Mouse (Mus musculus) MEL (cell line): ENCODE data around the gene Mecp2.

Experiments used
- CHD1 ChIP-seq: IDR thresholded peaks from 2 replicates; pipeline ENCODE4 v1.6.1; 2012; ENCODE audit warnings: low read depth, mild to moderate bottlenecking, inconsistent platforms, low read length, improper control_type of control experiment
- CTCF ChIP-seq, 3 experiments: IDR thresholded peaks in 2 of 3; conservative IDR thresholded peaks in 1 of 3; 2 replicates each; pipeline ENCODE4 v1.5.1; 2011 to 2012; ENCODE audit warnings: low read length in 3 of 3, low read depth in 2 of 3, mild to moderate bottlenecking in 2 of 3, improper control_type of control experiment in 1 of 3, inconsistent platforms in 1 of 3, mixed read lengths in 1 of 3, moderate library complexity in 1 of 3; ENCODE audit not compliant: control insufficient read depth in 1 of 3, insufficient read depth in 1 of 3, poor library complexity in 1 of 3, severe bottlenecking in 1 of 3
- E2F4 ChIP-seq: IDR thresholded peaks from 2 replicates; pipeline ENCODE4 v1.6.1; 2011; ENCODE audit warnings: low read depth, low read length, improper control_type of control experiment, borderline replicate concordance
- JUND ChIP-seq: IDR thresholded peaks from 2 replicates; pipeline ENCODE4 v1.6.1; 2011; ENCODE audit warnings: low read depth, mild to moderate bottlenecking, improper control_type of control experiment, low read length
- MAX ChIP-seq: IDR thresholded peaks from 2 replicates; pipeline ENCODE4 v1.6.1; 2011; ENCODE audit warnings: low read length, improper control_type of control experiment
- MAZ ChIP-seq: IDR thresholded peaks from 2 replicates; pipeline ENCODE4 v1.6.1; 2012; ENCODE audit warnings: low read depth, mild to moderate bottlenecking, inconsistent platforms, low read length, improper control_type of control experiment
- MEF2A ChIP-seq: IDR thresholded peaks from 2 replicates; pipeline ENCODE4 v1.6.1; 2014; ENCODE audit warnings: low read depth, mild to moderate bottlenecking, inconsistent platforms, low read length, improper control_type of control experiment; ENCODE audit not compliant: poor library complexity, insufficient replicate concordance, severe bottlenecking; ENCODE audit errors: extremely low read depth
- POLR2AphosphoS2 ChIP-seq: IDR thresholded peaks from 2 replicates; pipeline ENCODE4 v1.6.1; 2011; ENCODE audit warnings: low read length, improper control_type of control experiment
- POLR2AphosphoS5 ChIP-seq: IDR thresholded peaks from 2 replicates; pipeline ENCODE4 v1.6.1; 2012; ENCODE audit warnings: low read depth, borderline replicate concordance, mild to moderate bottlenecking, inconsistent platforms, low read length, moderate library complexity, mixed read lengths
- RCOR1 ChIP-seq: IDR thresholded peaks from 2 replicates; pipeline ENCODE4 v1.6.1; 2012; ENCODE audit warnings: low read depth, mild to moderate bottlenecking, inconsistent platforms, low read length, improper control_type of control experiment
- TAL1 ChIP-seq: IDR thresholded peaks from 2 replicates; pipeline ENCODE4 v1.6.1; 2012; ENCODE audit warnings: mild to moderate bottlenecking, inconsistent platforms, low read length, moderate library complexity, mixed read lengths
- TBP ChIP-seq: IDR thresholded peaks from 2 replicates; pipeline ENCODE4 v1.8.0; 2011; ENCODE audit warnings: low read depth, low read length, improper control_type of control experiment
- TCF12 ChIP-seq: IDR thresholded peaks from 2 replicates; pipeline ENCODE4 v1.6.1; 2014; ENCODE audit warnings: low read depth, mild to moderate bottlenecking, inconsistent platforms, low read length, improper control_type of control experiment, moderate library complexity
- USF2 ChIP-seq, 2 experiments: IDR thresholded peaks; 2 replicates each; pipeline ENCODE4 v1.6.1; 2011 to 2012; ENCODE audit warnings: improper control_type of control experiment in 2 of 2, low read length in 2 of 2, borderline replicate concordance in 1 of 2, inconsistent platforms in 1 of 2, low read depth in 1 of 2, mild to moderate bottlenecking in 1 of 2; ENCODE audit not compliant: insufficient read depth in 1 of 2

DNA sequence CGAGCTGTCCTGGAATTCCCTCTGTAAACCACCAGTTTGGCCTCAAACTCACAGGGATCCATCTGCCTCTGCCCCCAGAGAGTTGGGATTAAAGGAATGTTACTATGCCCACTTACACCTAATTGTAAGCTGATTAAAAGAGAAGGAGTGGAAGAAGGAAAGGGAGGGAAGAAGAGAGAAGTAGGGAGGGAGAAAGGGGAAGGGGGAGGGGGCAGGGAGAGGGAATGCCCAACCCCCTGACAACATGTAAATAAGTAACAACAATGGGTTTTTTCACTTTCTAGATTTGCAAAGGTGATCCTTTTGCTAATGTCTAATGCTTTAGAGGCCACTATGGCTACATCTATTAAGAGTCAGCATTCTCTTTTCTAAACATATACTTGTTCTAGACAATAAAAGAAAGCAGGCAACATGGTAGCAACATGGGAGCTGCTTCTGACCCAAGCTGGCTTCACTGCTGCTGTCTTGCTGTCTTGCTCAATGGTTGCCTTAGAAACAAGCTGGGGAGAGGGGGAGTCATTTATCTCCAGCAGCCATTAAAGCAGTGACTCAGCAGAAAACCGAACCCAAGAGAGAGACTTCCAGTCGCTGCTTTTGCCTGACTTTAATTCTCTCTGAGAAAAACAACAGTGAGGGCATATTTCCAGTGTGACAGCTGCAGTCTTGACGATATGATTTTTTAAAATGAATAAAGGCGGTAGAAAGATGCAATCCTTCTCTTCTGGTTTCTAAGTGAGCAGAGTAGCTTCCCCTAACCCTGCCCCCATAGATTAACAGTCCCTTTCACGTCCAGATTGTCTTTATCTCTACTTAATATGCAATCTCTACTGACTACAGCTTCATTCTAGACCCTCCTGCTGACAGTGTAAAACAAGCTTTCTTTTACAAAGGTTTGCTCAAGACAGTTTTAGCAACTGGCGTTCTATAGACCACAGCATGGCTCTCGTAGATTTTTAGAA is 136.0 kb downstream of the Mecp2 start:
- no peak for TF ChIP-seq CTCF (IDR thresholded peaks at IDR 0.05 in 2 of 3, conservative IDR thresholded peaks at IDR 0.05 in 1 of 3; ENCODE audit: control insufficient read depth in 1 of 3, insufficient read depth in 1 of 3, low read depth in 2 of 3, low read length in 3 of 3, poor library complexity in 1 of 3, severe bottlenecking in 1 of 3)
- no peak for TF ChIP-seq CHD1
- TF ChIP-seq MEF2A: no peak
- no peak for TF ChIP-seq POLR2AphosphoS5
- TF ChIP-seq USF2 (IDR thresholded peaks at IDR 0.05; ENCODE audit: borderline replicate concordance in 1 of 2, insufficient read depth in 1 of 2, low read depth in 1 of 2, low read length in 2 of 2): no peak
- peak; percentile 58 for TF ChIP-seq TAL1
- no peak for TF ChIP-seq POLR2AphosphoS2
- no peak for TF ChIP-seq TBP
- no peak for TF ChIP-seq E2F4
- TF ChIP-seq RCOR1: peak; percentile 92
- no peak for TF ChIP-seq JUND
- TF ChIP-seq MAZ: no peak
- no peak for TF ChIP-seq MAX
- TF ChIP-seq TCF12: no peak
